Mouse (Mus musculus): ENCODE measurements around the gene Rbfox2.

The Rbfox2 gene

GRCm38 (mm10) chr15:77331444-77331843 lies 24.6 kb upstream of the Rbfox2 start:
- DNase-seq (ENCODE audit: low spot score) = no peak

- DNase-seq (ENCODE audit: low spot score) = no peak
These were observed 22.9 kb upstream of the Rbfox2 start for GRCm38 (mm10) chr15:77329681-77330180.

GRCm38 (mm10) chr15:77326361-77326760 lies 19.6 kb upstream of the Rbfox2 start:
- no peak for DNase-seq (ENCODE audit: low spot score)

GRCm38 (mm10) chr15:77324426-77324825 lies 17.6 kb upstream of the Rbfox2 start:
- no peak for DNase-seq (ENCODE audit: low spot score)

- no peak for DNase-seq (ENCODE audit: low spot score)
These were observed 16.4 kb upstream of the Rbfox2 start for GRCm38 (mm10) chr15:77323226-77323625.

- no peak for DNase-seq (ENCODE audit: low spot score)
These were observed 6.9 kb upstream of the Rbfox2 start for GRCm38 (mm10) chr15:77313701-77314100.

- DNase-seq (ENCODE audit: low spot score) = no peak
These were observed 6.0 kb upstream of the Rbfox2 start for GRCm38 (mm10) chr15:77312796-77313195.

- DNase-seq (ENCODE audit: low spot score) = no peak
These were observed 1.1 kb upstream of the Rbfox2 start for GRCm38 (mm10) chr15:77307767-77308495.

GRCm38 (mm10) chr15:77305852-77306546 lies 805 bp downstream of the Rbfox2 start:
- peak; percentile 32 for DNase-seq (ENCODE audit: low spot score)

- DNase-seq (ENCODE audit: low spot score) = no peak
These were observed 1.8 kb downstream of the Rbfox2 start for GRCm38 (mm10) chr15:77304960-77305359.

- DNase-seq (ENCODE audit: low spot score) = no peak
These were observed 5.7 kb downstream of the Rbfox2 start for GRCm38 (mm10) chr15:77301122-77301521.

- no peak for DNase-seq (ENCODE audit: low spot score)
These were observed 8.2 kb downstream of the Rbfox2 start for GRCm38 (mm10) chr15:77298564-77298963.

- no peak for DNase-seq (ENCODE audit: low spot score)
These were observed 10.2 kb downstream of the Rbfox2 start for GRCm38 (mm10) chr15:77296635-77297034.

GRCm38 (mm10) chr15:77293493-77293892 lies 13.3 kb downstream of the Rbfox2 start:
- DNase-seq (ENCODE audit: low spot score) = no peak

- DNase-seq (ENCODE audit: low spot score) = no peak
These were observed 14.4 kb downstream of the Rbfox2 start for GRCm38 (mm10) chr15:77292381-77292780.

- DNase-seq (ENCODE audit: low spot score) = no peak
These were observed 15.3 kb downstream of the Rbfox2 start for GRCm38 (mm10) chr15:77291471-77291870.

- DNase-seq (ENCODE audit: low spot score) = no peak
These were observed 16.5 kb downstream of the Rbfox2 start for GRCm38 (mm10) chr15:77290352-77290751.

- no peak for DNase-seq (ENCODE audit: low spot score)
These were observed 26.7 kb downstream of the Rbfox2 start for GRCm38 (mm10) chr15:77280130-77280529.

GRCm38 (mm10) chr15:77278825-77279224 lies 28.0 kb downstream of the Rbfox2 start:
- DNase-seq (ENCODE audit: low spot score) = no peak

- no peak for DNase-seq (ENCODE audit: low spot score)
These were observed 29.7 kb downstream of the Rbfox2 start for GRCm38 (mm10) chr15:77276838-77277725.

GRCm38 (mm10) chr15:77276300-77276699 lies 30.5 kb downstream of the Rbfox2 start:
- no peak for DNase-seq (ENCODE audit: low spot score)

- DNase-seq (ENCODE audit: low spot score) = no peak
These were observed 31.2 kb downstream of the Rbfox2 start for GRCm38 (mm10) chr15:77275572-77275971.
